Mouse (Mus musculus): ENCODE results near the gene Kif5a.

DNA sequence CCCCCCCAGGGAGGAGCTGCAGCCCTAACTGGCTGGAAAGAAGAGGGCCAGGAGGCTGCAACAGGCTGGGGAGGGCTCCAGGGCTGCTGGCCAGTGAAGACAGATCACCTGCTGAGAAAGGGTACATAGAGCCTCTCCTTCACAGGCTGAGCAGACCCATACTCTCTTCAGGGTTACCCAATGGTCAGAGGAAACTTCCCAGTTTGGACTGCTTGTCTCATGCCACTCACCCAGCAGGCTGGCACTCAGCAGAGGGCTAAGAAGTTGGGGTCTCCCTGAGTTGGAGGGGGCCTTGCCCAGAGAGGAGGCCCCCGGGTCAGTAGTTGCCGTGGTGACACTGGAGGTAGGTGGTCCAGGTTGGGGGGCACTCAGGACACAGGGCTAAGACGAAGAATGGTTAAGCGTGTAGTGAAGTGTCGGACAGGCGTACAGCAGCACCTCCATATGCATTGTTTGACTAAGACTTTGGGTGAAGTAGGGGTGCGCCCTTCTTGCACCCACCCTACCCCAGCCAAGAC, 21.0 kb upstream of the Kif5a start:
- TF ChIP-seq CTCF (IDR thresholded peaks at IDR 0.05; ENCODE audit: low read depth) (no peak), EP300 (IDR thresholded peaks at IDR 0.05; ENCODE audit: low read depth) (no peak)

All from liver, embryonic 14.5 days (tissue).